Mouse (Mus musculus): ENCODE results near the gene Plod2.

Gene Plod2

GRCm38 (mm10) chr9:92555006-92555958, 13.3 kb downstream of the Plod2 start:
- no peak for DNase-seq (ENCODE audit: extremely low spot score, low spot score)

- DNase-seq (ENCODE audit: extremely low spot score, low spot score), result no peak
These were observed 17.7 kb downstream of the Plod2 start for GRCm38 (mm10) chr9:92559750-92560149.

- DNase-seq (ENCODE audit: extremely low spot score, low spot score), result no peak
These were observed 19.0 kb downstream of the Plod2 start for GRCm38 (mm10) chr9:92560840-92561547.

GRCm38 (mm10) chr9:92562416-92562815, 20.4 kb downstream of the Plod2 start:
- DNase-seq (ENCODE audit: extremely low spot score, low spot score), result no peak

- DNase-seq (ENCODE audit: extremely low spot score, low spot score), result no peak
These were observed 21.3 kb downstream of the Plod2 start for GRCm38 (mm10) chr9:92563306-92563705.

GRCm38 (mm10) chr9:92564391-92564790, 22.4 kb downstream of the Plod2 start:
- no peak for DNase-seq (ENCODE audit: extremely low spot score, low spot score)

- DNase-seq (ENCODE audit: extremely low spot score, low spot score), result no peak
These were observed 24.2 kb downstream of the Plod2 start for GRCm38 (mm10) chr9:92566234-92566633.

- DNase-seq (ENCODE audit: extremely low spot score, low spot score), result no peak
These were observed 25.5 kb downstream of the Plod2 start for GRCm38 (mm10) chr9:92567474-92567873.

GRCm38 (mm10) chr9:92568798-92569197, 26.8 kb downstream of the Plod2 start:
- no peak for DNase-seq (ENCODE audit: extremely low spot score, low spot score)

- no peak for DNase-seq (ENCODE audit: extremely low spot score, low spot score)
These were observed 30.5 kb downstream of the Plod2 start for GRCm38 (mm10) chr9:92572376-92573108.

GRCm38 (mm10) chr9:92583876-92584275, 41.9 kb downstream of the Plod2 start:
- no peak for DNase-seq (ENCODE audit: extremely low spot score, low spot score)

GRCm38 (mm10) chr9:92586025-92586424, 44.0 kb downstream of the Plod2 start:
- no peak for DNase-seq (ENCODE audit: extremely low spot score, low spot score)

GRCm38 (mm10) chr9:92587391-92587790, 45.4 kb downstream of the Plod2 start:
- DNase-seq (ENCODE audit: extremely low spot score, low spot score), result no peak

GRCm38 (mm10) chr9:92588226-92588625, 46.2 kb downstream of the Plod2 start:
- no peak for DNase-seq (ENCODE audit: extremely low spot score, low spot score)

GRCm38 (mm10) chr9:92589021-92589420, 47.0 kb downstream of the Plod2 start:
- DNase-seq (ENCODE audit: extremely low spot score, low spot score), result no peak

GRCm38 (mm10) chr9:92591482-92591881, 49.5 kb downstream of the Plod2 start:
- DNase-seq (ENCODE audit: extremely low spot score, low spot score), result no peak

- DNase-seq (ENCODE audit: extremely low spot score, low spot score), result no peak
These were observed 50.7 kb downstream of the Plod2 start for GRCm38 (mm10) chr9:92592757-92593156.

- no peak for DNase-seq (ENCODE audit: extremely low spot score, low spot score)
These were observed 52.5 kb downstream of the Plod2 start for GRCm38 (mm10) chr9:92594491-92594890.

GRCm38 (mm10) chr9:92595296-92595695, 53.3 kb downstream of the Plod2 start:
- DNase-seq (ENCODE audit: extremely low spot score, low spot score), result no peak

GRCm38 (mm10) chr9:92596916-92597547, 55.0 kb downstream of the Plod2 start:
- no peak for DNase-seq (ENCODE audit: extremely low spot score, low spot score)

GRCm38 (mm10) chr9:92597776-92598175, 55.8 kb downstream of the Plod2 start:
- DNase-seq (ENCODE audit: extremely low spot score, low spot score), result no peak
